Mouse (Mus musculus): ENCODE measurements around the gene P2ry6. TPM values are rescaled to one million over a fixed set of nuclear protein-coding genes. Genes with fewer than 3 reads are reported as not detected.

P2ry6 gene
- polyA plus RNA-seq, 1 experiment, result 1.3 TPM

GRCm38 (mm10) chr7:100944306-100944705 lies 30.1 kb downstream of the P2ry6 start:
- peaks cover 2% of the 10 kb centered on the region; the same call in 1 of the 2 replicates for H3K4me1 ChIP-seq (ENCODE audit: control insufficient read depth, insufficient read depth, low read length)
- no peak overlapping the region for H3K4me3 ChIP-seq (replicated peaks; ENCODE audit: control insufficient read depth, low read depth, low read length)
- TF ChIP-seq CTCF (IDR thresholded peaks at IDR 0.05; ENCODE audit: control insufficient read depth, insufficient read depth, low read length) (no peak), POLR2A (IDR thresholded peaks at IDR 0.05; ENCODE audit: borderline replicate concordance, control insufficient read depth, low read depth, low read length) (no peak)
- WGBS, result 33% methylated on average over 2 of the region's 2 CpGs
- peak overlapping the region; percentile 55 for H3K27ac ChIP-seq (ENCODE audit: control insufficient read depth, insufficient read depth, low read depth, low read length, poor library complexity)

- Histone ChIP-seq H3K4me1 (ENCODE audit: control insufficient read depth, insufficient read depth, low read length) (peaks cover 3% of the 10 kb centered on the region), H3K4me3 (replicated peaks; ENCODE audit: control insufficient read depth, low read depth, low read length) (no peak overlapping the region), H3K27ac (ENCODE audit: control insufficient read depth, insufficient read depth, low read depth, low read length, poor library complexity) (peak overlapping the region; percentile 55; the same call in 1 of the 2 replicates)
- TF ChIP-seq CTCF (IDR thresholded peaks at IDR 0.05; ENCODE audit: control insufficient read depth, insufficient read depth, low read length) (peak; percentile 68), POLR2A (IDR thresholded peaks at IDR 0.05; ENCODE audit: borderline replicate concordance, control insufficient read depth, low read depth, low read length) (no peak)
- 52% methylated on average over 12 of the region's 12 CpGs for WGBS
Measured at GRCm38 (mm10) chr7:100942789-100943615, 31.4 kb downstream of the P2ry6 start.

GRCm38 (mm10) chr7:100941169-100941568 lies 33.3 kb downstream of the P2ry6 start:
- no peak overlapping the region for H3K4me3 ChIP-seq (replicated peaks; ENCODE audit: control insufficient read depth, low read depth, low read length)
- H3K27ac ChIP-seq (ENCODE audit: control insufficient read depth, insufficient read depth, low read depth, low read length, poor library complexity), result no peak overlapping the region
- TF ChIP-seq POLR2A (IDR thresholded peaks at IDR 0.05; ENCODE audit: borderline replicate concordance, control insufficient read depth, low read depth, low read length), result no peak
- WGBS, result 44% methylated on average over 5 of the region's 5 CpGs
- H3K4me1 ChIP-seq (ENCODE audit: control insufficient read depth, insufficient read depth, low read length), result peaks cover 3% of the 10 kb centered on the region

DNA sequence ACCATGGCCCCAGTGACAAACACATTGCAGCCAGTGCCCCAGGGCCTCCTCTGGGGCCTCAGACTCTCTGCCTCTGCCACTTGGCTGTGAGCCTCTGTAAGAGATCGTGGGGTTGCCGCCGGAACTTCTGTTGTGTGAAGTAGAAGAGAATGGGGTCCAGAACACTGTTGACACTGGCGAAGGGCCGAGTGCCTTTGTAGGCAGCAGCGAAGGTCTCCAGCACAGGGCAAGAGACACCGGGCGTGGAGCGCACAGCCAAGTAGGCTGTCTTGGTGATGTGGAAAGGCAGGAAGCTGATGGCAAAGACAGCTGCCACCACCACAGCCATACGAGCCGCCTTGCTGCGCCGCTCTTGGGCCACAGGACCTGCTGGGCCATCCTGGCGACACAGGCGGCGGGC lies 36.3 kb downstream of the P2ry6 start:
- TF ChIP-seq CTCF (IDR thresholded peaks at IDR 0.05; ENCODE audit: control insufficient read depth, insufficient read depth, low read length), result no peak
- TF ChIP-seq POLR2A (IDR thresholded peaks at IDR 0.05; ENCODE audit: borderline replicate concordance, control insufficient read depth, low read depth, low read length), result no peak
- H3K4me3 ChIP-seq (replicated peaks; ENCODE audit: control insufficient read depth, low read depth, low read length), result no peak overlapping the region
- peaks cover 2% of the 10 kb centered on the region for H3K4me1 ChIP-seq (ENCODE audit: control insufficient read depth, insufficient read depth, low read length)
- no peak overlapping the region; the same call in 1 of the 2 replicates for H3K27ac ChIP-seq (ENCODE audit: control insufficient read depth, insufficient read depth, low read depth, low read length, poor library complexity)
- 84% methylated on average over 16 of the region's 16 CpGs for WGBS

DNA sequence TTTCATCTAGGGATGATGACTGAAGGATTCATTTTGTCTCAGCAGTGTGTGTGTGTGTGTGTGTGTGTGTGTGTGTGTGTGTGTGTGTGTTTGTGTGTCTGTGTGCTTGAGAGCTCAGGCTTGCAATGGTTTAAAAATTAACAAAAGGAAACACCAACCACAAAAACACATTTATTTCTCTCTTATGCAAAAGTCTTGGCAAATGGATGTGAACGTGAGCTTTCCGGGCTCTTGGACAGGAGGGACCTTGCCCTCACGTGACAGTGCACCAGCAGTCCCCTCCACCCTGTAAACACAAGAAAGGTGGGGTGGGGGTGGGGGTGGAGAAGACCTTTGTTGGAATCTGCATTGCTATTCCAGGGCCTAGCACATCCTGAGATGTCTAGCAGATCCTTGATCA lies 37.0 kb downstream of the P2ry6 start:
- no peak for TF ChIP-seq CTCF (IDR thresholded peaks at IDR 0.05; ENCODE audit: control insufficient read depth, insufficient read depth, low read length)
- TF ChIP-seq POLR2A (IDR thresholded peaks at IDR 0.05; ENCODE audit: borderline replicate concordance, control insufficient read depth, low read depth, low read length), result no peak
- Histone ChIP-seq H3K4me1 (ENCODE audit: control insufficient read depth, insufficient read depth, low read length) (peaks cover 2% of the 10 kb centered on the region), H3K27ac (ENCODE audit: control insufficient read depth, insufficient read depth, low read depth, low read length, poor library complexity) (no peak overlapping the region), H3K4me3 (replicated peaks; ENCODE audit: control insufficient read depth, low read depth, low read length) (no peak overlapping the region)
- WGBS, result 52% methylated on average over 3 of the region's 3 CpGs

- TF ChIP-seq CTCF (IDR thresholded peaks at IDR 0.05; ENCODE audit: control insufficient read depth, insufficient read depth, low read length) (no peak), POLR2A (IDR thresholded peaks at IDR 0.05; ENCODE audit: borderline replicate concordance, control insufficient read depth, low read depth, low read length) (no peak)
- H3K27ac ChIP-seq (ENCODE audit: control insufficient read depth, insufficient read depth, low read depth, low read length, poor library complexity), result no peak overlapping the region
- H3K4me3 ChIP-seq (replicated peaks; ENCODE audit: control insufficient read depth, low read depth, low read length), result no peak overlapping the region
- peaks cover 2% of the 10 kb centered on the region for H3K4me1 ChIP-seq (ENCODE audit: control insufficient read depth, insufficient read depth, low read length)
Measured at GRCm38 (mm10) chr7:100933520-100933919, 40.9 kb downstream of the P2ry6 start.

GRCm38 (mm10) chr7:100932481-100933007 lies 41.9 kb downstream of the P2ry6 start:
- WGBS, result under 1% methylated on average over 27 of the region's 27 CpGs
- Histone ChIP-seq H3K4me3 (replicated peaks; ENCODE audit: control insufficient read depth, low read depth, low read length) (peak overlapping the region; percentile 57), H3K27ac (ENCODE audit: control insufficient read depth, insufficient read depth, low read depth, low read length, poor library complexity) (no peak overlapping the region), H3K4me1 (ENCODE audit: control insufficient read depth, insufficient read depth, low read length) (no peaks in the 10 kb centered on the region)
- peak; percentile 67 for TF ChIP-seq CTCF (IDR thresholded peaks at IDR 0.05; ENCODE audit: control insufficient read depth, insufficient read depth, low read length)
- TF ChIP-seq POLR2A (IDR thresholded peaks at IDR 0.05; ENCODE audit: borderline replicate concordance, control insufficient read depth, low read depth, low read length), result no peak

DNA sequence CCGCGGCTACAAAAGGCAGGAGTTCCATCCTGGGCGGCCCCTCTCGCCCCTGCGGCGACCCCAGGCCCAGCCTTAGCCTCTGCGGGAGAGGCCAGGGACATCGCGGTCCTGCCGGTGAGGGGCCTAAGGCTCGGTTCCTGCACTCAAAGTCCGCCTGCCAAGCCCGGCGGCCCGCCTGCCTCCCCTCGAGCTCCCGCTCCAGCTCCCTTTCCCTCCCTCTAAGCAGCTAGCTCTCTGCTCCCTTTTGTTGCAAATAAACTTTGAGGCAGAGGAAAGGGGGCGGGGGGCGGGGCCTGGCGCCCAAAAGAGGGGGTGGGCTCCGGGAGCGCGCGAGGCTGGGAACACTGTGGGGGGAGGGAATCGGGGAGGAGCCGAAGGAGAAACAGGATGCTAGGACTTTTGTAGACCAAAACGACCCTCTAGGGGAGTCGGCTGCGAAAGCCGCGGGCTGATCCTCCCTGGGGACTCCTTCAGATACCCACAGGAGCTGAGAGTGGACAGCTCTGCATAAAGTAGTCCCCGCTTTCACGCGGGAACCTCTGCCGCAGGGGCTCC lies 42.4 kb downstream of the P2ry6 start, which contains the start of gene Arhgef17:
Gene Arhgef17 (minus strand): TSS at position 182 of the 555 bp plus-strand sequence.
- Histone ChIP-seq H3K4me1 (ENCODE audit: control insufficient read depth, insufficient read depth, low read length) (no peaks in the 10 kb centered on the region), H3K4me3 (replicated peaks; ENCODE audit: control insufficient read depth, low read depth, low read length) (peak within 1 kb of the TSS; percentile 57), H3K27ac (ENCODE audit: control insufficient read depth, insufficient read depth, low read depth, low read length, poor library complexity) (peak within 1 kb of the TSS; percentile 13; the same call in 1 of the 2 replicates)
- TF ChIP-seq POLR2A (IDR thresholded peaks at IDR 0.05; ENCODE audit: borderline replicate concordance, control insufficient read depth, low read depth, low read length) (no peak), CTCF (IDR thresholded peaks at IDR 0.05; ENCODE audit: control insufficient read depth, insufficient read depth, low read length) (no peak)
- 1% methylated on average over 35 of the region's 35 CpGs for WGBS
